Mouse (Mus musculus) neural tube, embryonic 14.5 days (tissue): Measurements from ENCODE around the gene Lhx1. TPM values are rescaled to one million over a fixed set of nuclear protein-coding genes. Genes with fewer than 3 reads are reported as not detected.

ENCODE experiments used
- ATAC-seq: fragments of 200-750 bp; cut with Nextera tagmentation; 2 replicates; pipeline ENCODE4 v1.8.0; 2017; ENCODE audit warnings: low read depth, mild to moderate bottlenecking, moderate TSS enrichment, moderate library complexity
- H3K27ac ChIP-seq: fragments of 300-500 bp; sonication (generic); 2 replicates; pipeline ENCODE4 v1.5.1; 2014; ENCODE audit warnings: low read depth, mild to moderate bottlenecking, control low read depth, low read length, moderate library complexity, mixed read lengths
- H3K27me3 ChIP-seq: fragments of 300-500 bp; sonication (generic); 2 replicates; pipeline ENCODE4 v1.6.1; 2014; ENCODE audit warnings: low read length; ENCODE audit not compliant: control insufficient read depth, insufficient read depth
- H3K36me3 ChIP-seq: fragments of 300-500 bp; sonication (generic); 2 replicates; pipeline ENCODE4 v1.6.1; 2014; ENCODE audit warnings: low read length, mixed read lengths; ENCODE audit not compliant: control insufficient read depth, insufficient read depth
- H3K4me1 ChIP-seq: fragments of 300-500 bp; sonication (generic); 2 replicates; pipeline ENCODE4 v1.6.1; 2014; ENCODE audit warnings: low read length; ENCODE audit not compliant: control insufficient read depth, insufficient read depth
- H3K4me2 ChIP-seq: fragments of 300-500 bp; sonication (generic); 2 replicates; pipeline ENCODE4 v1.6.1; 2014; ENCODE audit warnings: mild to moderate bottlenecking, low read depth, low read length, control low read depth
- H3K4me3 ChIP-seq: fragments of 300-500 bp; sonication (generic); 2 replicates; pipeline ENCODE4 v1.5.1; 2014; ENCODE audit warnings: low read depth, low read length, control low read depth, mixed read lengths
- H3K9ac ChIP-seq: fragments of 300-500 bp; sonication (generic); replicated peaks from 2 replicates; pipeline ENCODE4 v1.6.1; 2014; ENCODE audit warnings: low read depth, mild to moderate bottlenecking, control low read depth, low read length, mixed read lengths
- H3K9me3 ChIP-seq: fragments of 300-500 bp; sonication (generic); 2 replicates; pipeline ENCODE4 v1.6.1; 2016; ENCODE audit warnings: low read length; ENCODE audit not compliant: control insufficient read depth
- WGBS: fragments of 180-500 bp; shearing (Covaris S2); extraction: QIAGEN DNeasy Blood & Tissue Kit; methylation state at CpG from one replicate; pipeline ENCODE4 v1.1.7; 2014; 5-methylcytosine and 5-hydroxymethylcytosine counted together
- polyA plus RNA-seq: library from polyadenylated mRNA; unstranded; fragments of >200 nt; fragmentation: Nextera tagmentation; extraction: Ambion mirVana; gene quantifications from 2 replicates; pipeline ENCODE4 v1.2.1, GENCODE M21; 2014

Gene Lhx1
- polyA plus RNA-seq, 1 experiment from 2014 or later = 48.0 TPM

DNA sequence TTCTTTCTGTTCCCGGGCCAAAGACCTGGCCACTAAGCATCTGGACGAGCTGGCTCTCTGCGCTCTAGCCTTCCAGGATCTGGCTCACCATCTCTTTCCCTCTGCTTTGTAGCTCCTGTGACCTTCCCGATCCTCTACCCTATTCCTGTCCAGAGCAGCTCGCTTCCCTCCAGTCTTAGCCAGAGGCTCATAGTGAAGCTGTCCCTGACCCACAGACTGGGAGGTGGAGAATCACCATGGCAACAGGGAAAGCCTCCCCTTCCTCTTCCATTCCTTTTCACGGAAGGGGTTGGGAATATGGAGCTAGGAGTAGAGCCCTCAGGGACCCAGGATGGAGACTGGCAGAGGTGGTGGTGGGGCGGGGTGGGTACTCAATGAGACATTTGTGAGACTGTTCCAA, 38.0 kb upstream of the Lhx1 start:
- 30% methylated on average over 7 of the region's 7 CpGs for WGBS
- H3K36me3 ChIP-seq = no peaks in the 10 kb centered on the region
- H3K4me3 ChIP-seq = no peak overlapping the region
- H3K4me2 ChIP-seq = no peak overlapping the region
- no peak overlapping the region for H3K9ac ChIP-seq
- no peaks in the 10 kb centered on the region for H3K9me3 ChIP-seq
- no peaks in the 10 kb centered on the region for H3K27me3 ChIP-seq
- ATAC-seq = no peak
- H3K4me1 ChIP-seq = peaks cover 2% of the 10 kb centered on the region; the same call in 1 of the 2 replicates
- no peak overlapping the region for H3K27ac ChIP-seq

DNA sequence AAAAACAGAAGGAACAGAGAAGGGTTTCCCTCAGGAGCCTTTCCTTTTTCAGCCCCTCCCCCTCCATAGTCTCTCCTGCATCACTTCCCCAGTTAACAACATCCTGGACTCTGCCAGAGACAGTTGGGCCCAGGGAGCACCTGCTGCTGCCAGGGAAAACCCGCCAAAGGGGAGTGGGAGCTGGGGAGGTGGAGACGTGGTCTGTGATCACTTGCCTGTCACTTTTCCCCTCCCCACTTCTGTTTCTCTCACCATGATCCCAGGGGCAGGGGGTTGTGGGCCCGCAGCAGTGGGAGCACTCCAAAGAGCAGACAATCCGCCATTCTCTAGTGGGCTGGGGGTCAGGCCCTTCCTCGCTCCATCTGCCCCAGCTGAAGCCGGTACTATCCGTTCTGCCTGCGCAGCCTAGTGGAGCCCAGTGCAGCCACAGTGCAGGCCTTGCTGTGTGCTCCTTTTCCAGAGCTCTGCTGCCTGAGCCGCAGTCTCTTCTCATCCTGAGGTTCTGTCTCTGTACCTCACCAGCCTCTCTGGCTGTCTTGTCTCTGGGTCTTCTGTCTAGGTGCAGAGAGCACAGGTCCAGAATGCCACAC, 37.5 kb upstream of the Lhx1 start:
- Histone ChIP-seq H3K4me1 (0 out of 2 replicates have a peak, but pooled peaks cover 2% of the 10 kb centered on the region), H3K9me3 (no peaks in the 10 kb centered on the region), H3K36me3 (no peaks in the 10 kb centered on the region), H3K27me3 (no peaks in the 10 kb centered on the region), H3K9ac (no peak overlapping the region), H3K4me2 (no peak overlapping the region), H3K4me3 (no peak overlapping the region), H3K27ac (no peak overlapping the region)
- no peak for ATAC-seq
- 15% methylated on average over 9 of the region's 9 CpGs for WGBS

DNA sequence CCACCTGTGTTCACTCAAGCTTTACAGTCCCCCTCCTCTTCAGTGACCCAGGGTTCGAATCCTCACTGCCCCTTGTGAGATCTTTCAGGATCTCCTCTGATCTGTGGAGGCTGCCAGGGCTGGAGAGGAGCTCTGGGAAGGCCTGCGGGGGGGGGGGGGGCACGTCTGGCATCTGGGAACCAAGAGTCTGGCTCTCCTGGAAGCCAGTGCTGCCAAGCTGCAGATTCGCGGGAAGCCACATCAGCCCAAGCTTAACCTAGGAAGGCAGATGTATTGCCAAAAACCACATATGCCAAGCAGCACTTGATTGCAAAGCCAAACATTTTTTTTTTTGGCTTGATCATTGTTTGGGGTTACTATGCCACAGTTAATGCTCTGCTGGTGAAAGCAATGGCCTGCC, 36.2 kb upstream of the Lhx1 start:
- no peak for ATAC-seq
- WGBS = 81% methylated on average over 4 of the region's 5 CpGs
- no peaks in the 10 kb centered on the region for H3K9me3 ChIP-seq

DNA sequence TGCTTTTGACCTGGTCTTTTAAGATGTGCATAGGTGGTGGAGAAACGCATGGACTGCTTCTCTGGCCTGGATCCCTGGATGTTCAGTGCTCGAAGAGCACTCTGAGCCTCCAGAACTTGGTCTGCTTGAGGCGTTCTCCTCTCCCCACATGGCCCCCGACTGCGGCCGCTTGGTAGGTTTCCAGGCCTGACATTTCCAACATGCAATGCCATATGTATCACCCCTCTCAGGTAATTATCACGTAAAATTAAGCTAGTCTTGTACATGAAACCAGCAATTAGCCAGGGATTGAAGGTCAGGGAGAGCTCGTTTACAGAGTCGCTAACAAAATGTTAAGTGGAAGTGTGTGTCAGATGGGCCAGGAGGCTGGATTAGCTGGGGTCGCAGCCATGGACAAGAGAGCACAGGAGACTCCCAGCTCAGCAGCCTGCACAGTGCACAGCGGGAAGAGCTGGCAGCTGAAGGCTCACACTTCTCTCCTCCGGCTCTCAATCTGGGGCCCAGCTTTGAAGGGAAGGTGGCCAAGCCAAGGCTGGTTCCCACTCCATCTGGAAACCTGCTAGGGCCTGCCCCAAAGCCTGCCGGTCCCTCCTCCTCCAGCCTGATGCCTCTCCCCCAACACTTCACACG, 28.6 kb upstream of the Lhx1 start:
- 85% methylated on average over 14 of the region's 14 CpGs for WGBS
- Histone ChIP-seq H3K4me1 (no peaks in the 10 kb centered on the region), H3K27ac (no peak overlapping the region), H3K36me3 (no peaks in the 10 kb centered on the region), H3K4me2 (no peak overlapping the region), H3K27me3 (peaks cover 3% of the 10 kb centered on the region; the same call in 1 of the 2 replicates), H3K9ac (no peak overlapping the region), H3K9me3 (no peaks in the 10 kb centered on the region), H3K4me3 (no peak overlapping the region)
- no peak for ATAC-seq

More for the DNA sequence above, 36.2 kb upstream of the Lhx1 start:
- no peaks in the 10 kb centered on the region for H3K36me3 ChIP-seq
- H3K9ac ChIP-seq = no peak overlapping the region
- no peaks in the 10 kb centered on the region for H3K27me3 ChIP-seq
- no peak overlapping the region for H3K4me2 ChIP-seq
- H3K27ac ChIP-seq = no peak overlapping the region
- H3K4me1 ChIP-seq = 0 out of 2 replicates have a peak, but pooled peaks cover 2% of the 10 kb centered on the region
- H3K4me3 ChIP-seq = no peak overlapping the region

DNA sequence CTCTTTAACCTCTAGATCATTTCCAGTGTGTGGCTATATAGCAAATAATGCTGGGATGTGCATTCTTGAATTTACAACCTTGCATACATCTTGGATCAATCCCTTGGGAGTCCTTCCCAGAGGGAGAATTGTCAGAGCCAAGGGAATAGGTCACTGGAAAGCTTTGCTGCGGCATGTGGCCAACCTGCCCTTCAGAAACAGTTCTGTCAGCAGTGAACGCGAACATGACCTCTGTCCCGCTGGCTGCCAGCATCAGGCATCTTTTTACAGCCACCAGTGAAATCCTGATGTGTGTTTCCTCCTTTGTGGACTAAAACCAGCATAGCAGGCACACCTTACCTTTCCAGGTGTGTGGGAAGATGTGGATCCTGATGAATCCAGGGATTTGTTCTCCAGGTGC, 26.0 kb upstream of the Lhx1 start:
- Histone ChIP-seq H3K4me2 (no peak overlapping the region), H3K4me3 (no peak overlapping the region), H3K27ac (no peak overlapping the region), H3K27me3 (peaks cover 3% of the 10 kb centered on the region; the same call in 1 of the 2 replicates), H3K9me3 (no peaks in the 10 kb centered on the region), H3K4me1 (no peaks in the 10 kb centered on the region), H3K9ac (no peak overlapping the region), H3K36me3 (no peaks in the 10 kb centered on the region)
- ATAC-seq = no peak
- 77% methylated on average over 4 of the region's 4 CpGs for WGBS

DNA sequence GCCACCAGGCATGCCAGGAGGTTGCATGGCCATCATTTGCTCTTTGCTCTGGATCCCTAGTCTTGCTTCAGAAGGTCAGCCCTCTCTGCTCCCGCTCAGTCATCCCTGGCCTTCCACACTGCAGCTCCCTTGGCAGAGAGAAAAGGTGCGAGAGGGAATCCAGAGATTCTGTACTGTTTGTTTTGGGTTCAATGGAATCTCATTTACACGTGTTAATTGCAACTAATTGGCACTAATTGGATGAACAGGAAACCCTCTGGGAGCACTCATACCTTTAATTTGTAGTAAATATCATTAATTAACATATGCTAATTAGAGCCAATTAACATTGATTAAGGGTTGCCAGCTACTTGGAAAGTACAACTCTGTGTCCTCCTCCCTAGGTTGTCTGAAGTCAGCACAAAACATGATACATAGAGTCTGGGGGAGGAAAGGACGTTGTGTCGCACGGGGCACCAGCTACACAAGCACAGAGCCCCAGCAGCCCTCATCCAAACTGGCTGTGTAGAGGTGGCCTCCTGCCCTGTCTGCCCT, 24.0 kb upstream of the Lhx1 start:
- Histone ChIP-seq H3K4me1 (no peaks in the 10 kb centered on the region), H3K27me3 (peaks cover 3% of the 10 kb centered on the region; the same call in 1 of the 2 replicates), H3K36me3 (no peaks in the 10 kb centered on the region), H3K9me3 (no peaks in the 10 kb centered on the region), H3K4me2 (no peak overlapping the region), H3K27ac (no peak overlapping the region), H3K9ac (no peak overlapping the region), H3K4me3 (no peak overlapping the region)
- WGBS = 34% methylated on average over 6 of the region's 6 CpGs
- ATAC-seq = no peak

DNA sequence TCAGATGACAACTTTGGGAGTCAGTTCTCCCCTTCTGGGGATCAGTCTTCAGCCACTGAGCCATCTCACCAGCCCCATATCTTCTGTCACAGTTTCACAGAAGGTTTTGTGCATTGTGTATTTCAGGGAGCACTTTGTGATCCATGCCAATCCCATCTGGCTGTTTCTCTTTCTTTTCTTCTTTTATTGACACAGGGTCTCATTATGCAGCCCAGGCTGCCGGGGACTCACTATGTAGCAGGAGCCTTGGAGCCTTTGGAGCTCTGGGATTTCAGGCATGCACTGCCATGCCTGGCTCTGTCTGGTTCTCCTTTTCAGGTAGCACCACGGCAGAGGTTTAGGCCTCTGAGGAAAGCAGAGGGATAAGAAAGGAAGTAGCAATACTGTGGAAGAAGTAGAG, 23.0 kb upstream of the Lhx1 start:
- no peak overlapping the region for H3K4me3 ChIP-seq
- no peak for ATAC-seq
- no peaks in the 10 kb centered on the region for H3K4me1 ChIP-seq
- 34% methylated on average over 2 of the region's 2 CpGs for WGBS
- no peaks in the 10 kb centered on the region for H3K36me3 ChIP-seq
- H3K27me3 ChIP-seq = peaks cover 3% of the 10 kb centered on the region; the same call in 1 of the 2 replicates
- H3K4me2 ChIP-seq = no peak overlapping the region
- no peak overlapping the region for H3K9ac ChIP-seq
- H3K27ac ChIP-seq = no peak overlapping the region
- no peaks in the 10 kb centered on the region for H3K9me3 ChIP-seq

DNA sequence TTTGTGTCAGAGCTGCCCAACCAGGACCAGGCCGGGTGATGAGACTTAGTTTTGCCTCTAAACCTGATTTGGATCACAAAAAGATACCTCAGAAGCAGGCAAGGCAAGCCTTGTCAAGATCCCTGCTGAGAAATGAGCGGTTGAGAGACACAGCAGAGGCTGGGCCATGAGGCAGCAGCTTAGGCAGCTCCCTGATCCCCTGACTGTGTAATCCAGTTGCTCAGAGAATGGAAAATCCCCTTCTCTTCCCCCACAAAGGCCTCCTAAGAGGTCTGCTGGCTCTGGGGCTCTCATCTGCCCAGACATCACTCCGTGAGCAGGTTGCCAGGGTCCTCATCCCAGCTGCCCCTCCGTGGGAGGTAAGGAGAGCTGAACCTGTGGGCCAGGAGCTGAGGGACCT, 14.6 kb upstream of the Lhx1 start:
- Histone ChIP-seq H3K4me1 (no peaks in the 10 kb centered on the region), H3K27me3 (no peaks in the 10 kb centered on the region), H3K4me3 (no peak overlapping the region), H3K4me2 (no peak overlapping the region), H3K9me3 (no peaks in the 10 kb centered on the region), H3K36me3 (no peaks in the 10 kb centered on the region; the same call in 1 of the 2 replicates), H3K9ac (no peak overlapping the region), H3K27ac (no peak overlapping the region)
- WGBS = 17% methylated on average over 4 of the region's 4 CpGs
- no peak for ATAC-seq
